In genomic region chr5:90654798-90655197, GRCm38 (mm10) we compare ENCODE assay signal across 19 mouse cellular contexts. TPM values are rescaled to one million over a fixed set of nuclear protein-coding genes. Genes with fewer than 3 reads are reported as not detected.
"Had no signal": no experiment of that assay in that cellular context is flagged by ENCODE, and none has a peak within 500 bp of the region (broad histone marks: within the 10 kb centered on the region; RNA-seq: fewer than 3 reads in every experiment).

No protein-coding gene starts in this region.

- DNase-seq: gastrocnemius, adult 2 months; gastrocnemius, postnatal 10 days; gastrocnemius, postnatal 25 days; heart, adult 11 months; heart, adult 2 months; heart, postnatal 10 days; kidney, adult 11 months; kidney, adult 2 months; kidney, adult 9 months; kidney, postnatal 14 days; kidney, postnatal 36 days; layer of hippocampus, adult 9-11 months; layer of hippocampus, postnatal 36 days; left cerebral cortex, postnatal 4 days had no signal

- ATAC-seq: hindbrain, postnatal 0 days; intestine, embryonic 16.5 days; liver, embryonic 12.5 days had no signal

RNA-seq across cellular contexts. Expression of gene Rassf6, which starts 14.3 kb away (rescaled TPM):
- total RNA-seq: gastrocnemius, adult 2 months; gastrocnemius, postnatal 10 days; gastrocnemius, postnatal 25 days; gastrocnemius, postnatal 4 days; heart, adult 2 months; heart, postnatal 25 days had no signal
